Mouse (Mus musculus) spleen, adult 2 months (tissue): ENCODE data around the gene Angptl2. TPM values are rescaled to one million over a fixed set of nuclear protein-coding genes. Genes with fewer than 3 reads are reported as not detected.

Experiments
- DNase-seq, 2 experiments: peaks; one replicate each; pipeline versions ENCODE4 v3.0.0 to v3.0.0-alpha.2; 2012 to 2021; ENCODE audit warnings: low spot score in 2 of 2, low read depth in 1 of 2
- H3K27ac ChIP-seq: fragments of 200-500 bp; 2 replicates; pipeline ENCODE4 v1.5.1; 2012; ENCODE audit warnings: low read length, inconsistent platforms; ENCODE audit not compliant: insufficient read depth
- H3K27me3 ChIP-seq: fragments of 200-500 bp; 2 replicates; pipeline ENCODE4 v1.6.1; 2012; ENCODE audit warnings: mild to moderate bottlenecking, moderate library complexity, low read length, inconsistent platforms; ENCODE audit not compliant: control insufficient read depth, insufficient read depth
- H3K36me3 ChIP-seq: fragments of 200-500 bp; 2 replicates; pipeline ENCODE4 v1.6.1; 2012; ENCODE audit warnings: mild to moderate bottlenecking, low read length, inconsistent platforms; ENCODE audit not compliant: control insufficient read depth, insufficient read depth
- H3K4me1 ChIP-seq: fragments of 200-500 bp; 2 replicates; pipeline ENCODE4 v1.6.1; 2011; ENCODE audit warnings: inconsistent platforms; ENCODE audit not compliant: control insufficient read depth, insufficient read depth, insufficient read length
- H3K4me3 ChIP-seq: fragments of 200-500 bp; 2 replicates; pipeline ENCODE4 v1.5.1; 2011; ENCODE audit warnings: mild to moderate bottlenecking, inconsistent platforms; ENCODE audit not compliant: insufficient read depth, insufficient read length; ENCODE audit errors: extremely low read depth
- CTCF ChIP-seq: fragments of 200-500 bp; IDR thresholded peaks from 2 replicates; pipeline ENCODE4 v1.5.1; 2011; ENCODE audit warnings: mild to moderate bottlenecking, inconsistent platforms; ENCODE audit not compliant: insufficient read depth, insufficient read length, insufficient replicate concordance; ENCODE audit errors: extremely low read depth
- POLR2A ChIP-seq: fragments of 200-500 bp; IDR thresholded peaks from 2 replicates; pipeline ENCODE4 v1.6.1; 2011; ENCODE audit warnings: low read depth, low read length, inconsistent platforms
- WGBS: fragments of 180-500 bp; shearing (Covaris S2); methylation state at CpG from one replicate; pipeline ENCODE4 v1.1.7; 2018; 5-methylcytosine and 5-hydroxymethylcytosine counted together
- polyA plus RNA-seq: library from polyadenylated mRNA; depleted of rRNA; stranded (reverse); fragments of >200 nt; gene quantifications from 2 replicates; pipeline ENCODE4 v1.2.3, GENCODE M21; 2012

Angptl2 gene
- polyA plus RNA-seq, 1 experiment, result 36.2 TPM

DNA sequence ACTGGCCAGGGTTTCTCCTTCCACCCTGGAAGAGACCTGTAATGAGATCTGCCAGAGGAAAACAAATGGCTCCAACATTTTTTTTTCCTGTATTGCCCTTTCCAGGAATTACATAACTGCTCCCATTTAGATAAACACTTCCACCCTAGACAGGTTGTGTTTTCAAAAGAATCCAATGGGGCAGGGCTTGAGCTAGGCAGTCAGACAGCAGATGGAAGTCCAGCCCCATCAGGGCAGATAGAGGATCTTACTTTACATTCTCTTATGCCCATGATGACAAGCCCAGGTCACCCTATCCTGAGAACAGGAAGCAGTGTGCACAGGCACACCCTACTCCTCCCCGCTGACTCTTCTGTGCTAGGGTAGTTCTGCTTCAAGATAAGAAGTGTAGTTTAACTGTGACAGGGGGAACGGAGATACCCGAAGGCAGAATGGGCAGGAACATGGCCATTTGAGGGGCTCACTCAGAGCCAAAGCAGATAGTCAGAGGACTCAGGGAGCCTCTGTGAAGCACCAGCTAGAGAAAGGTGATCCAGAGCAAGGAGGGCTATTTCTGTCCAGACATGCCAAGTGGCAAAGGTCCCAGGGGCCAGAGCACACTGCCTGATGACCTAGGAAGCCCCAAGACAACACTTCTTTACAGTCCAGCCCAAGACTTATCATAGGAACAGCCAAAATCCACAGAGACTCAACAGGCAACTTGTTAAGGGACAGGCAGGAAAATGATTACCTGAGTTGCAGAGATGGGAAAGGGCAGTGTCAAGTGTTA is 41.1 kb downstream of the Angptl2 start:
- TF ChIP-seq CTCF (no peak), POLR2A (no peak)
- Histone ChIP-seq H3K4me3 (no peak overlapping the region), H3K27me3 (no peaks in the 10 kb centered on the region), H3K27ac (no peak overlapping the region), H3K36me3 (peaks cover 2% of the 10 kb centered on the region; the same call in 1 of the 2 replicates), H3K4me1 (no peaks in the 10 kb centered on the region)
- 57% methylated on average over 3 of the region's 3 CpGs for WGBS
- no peak for DNase-seq

DNA sequence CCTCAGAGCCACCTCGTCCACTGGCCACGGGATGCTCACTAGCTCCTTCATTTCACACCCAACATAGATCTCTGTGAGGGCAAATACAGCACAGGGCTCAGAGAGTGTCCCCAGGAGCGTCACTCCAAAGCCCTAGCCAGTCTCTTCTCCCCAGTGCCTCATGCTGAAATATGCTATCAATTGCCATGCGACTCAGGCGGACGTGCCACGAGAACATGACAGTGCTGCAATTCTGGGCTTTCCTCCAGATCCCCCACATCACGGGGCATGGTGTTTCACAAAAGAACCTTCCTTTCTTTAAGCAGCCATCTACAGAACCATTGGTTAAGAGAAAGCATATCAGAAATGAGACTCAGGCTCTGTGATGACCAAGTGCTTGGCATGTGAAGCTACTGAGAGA is 44.9 kb downstream of the Angptl2 start:
- no peak for TF ChIP-seq POLR2A
- TF ChIP-seq CTCF, result no peak
- Histone ChIP-seq H3K36me3 (peaks cover 2% of the 10 kb centered on the region; the same call in 1 of the 2 replicates), H3K4me3 (no peak overlapping the region), H3K27ac (no peak overlapping the region), H3K4me1 (no peaks in the 10 kb centered on the region), H3K27me3 (no peaks in the 10 kb centered on the region)
- DNase-seq, result no peak
- WGBS, result 85% methylated on average over 8 of the region's 8 CpGs

DNA sequence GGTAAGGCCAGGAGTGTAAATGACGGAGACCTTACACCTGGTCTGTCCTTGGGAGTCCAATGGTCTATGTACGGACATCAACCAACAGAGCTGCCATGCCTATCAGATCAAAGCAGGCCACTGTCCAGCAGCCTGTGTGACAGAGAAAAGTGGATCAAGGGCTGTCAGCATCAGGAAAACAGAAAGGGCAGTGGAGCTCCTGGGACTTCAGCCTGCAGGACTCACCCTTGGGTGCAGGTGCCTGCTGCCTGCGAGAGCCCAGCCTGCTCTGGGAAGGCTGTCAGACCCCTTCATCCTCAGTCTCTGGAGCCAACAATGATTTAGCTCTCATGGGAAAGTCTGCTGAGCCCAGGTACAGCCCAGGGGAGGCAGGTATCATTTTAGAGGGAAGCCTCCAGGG is 45.6 kb downstream of the Angptl2 start:
- Histone ChIP-seq H3K27ac (no peak overlapping the region), H3K4me1 (no peaks in the 10 kb centered on the region), H3K4me3 (no peak overlapping the region), H3K36me3 (peaks cover 2% of the 10 kb centered on the region; the same call in 1 of the 2 replicates), H3K27me3 (no peaks in the 10 kb centered on the region)
- no peak for DNase-seq
- 97% methylated on average over 3 of the region's 3 CpGs for WGBS
- no peak for TF ChIP-seq CTCF
- TF ChIP-seq POLR2A, result no peak

DNA sequence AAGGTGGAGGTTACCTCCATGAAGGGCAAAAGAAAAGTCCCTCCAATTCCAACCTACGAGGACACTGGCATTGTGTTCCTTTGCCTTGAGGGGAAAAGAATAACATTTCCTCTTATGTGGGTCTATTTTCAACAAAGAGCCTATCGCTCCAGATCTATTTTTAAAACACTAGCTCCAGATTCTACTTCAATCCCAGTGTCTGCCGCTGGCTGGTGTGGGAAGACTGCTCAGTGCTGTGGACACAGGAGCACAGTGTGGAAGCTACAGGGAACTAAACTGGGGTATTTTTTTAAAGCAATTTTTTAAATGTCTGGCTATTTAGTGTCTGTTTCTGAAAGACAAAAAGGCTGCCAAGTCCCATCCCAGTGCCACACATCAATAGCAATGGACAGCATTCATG is 49.9 kb downstream of the Angptl2 start:
- no peak for TF ChIP-seq CTCF
- TF ChIP-seq POLR2A, result no peak
- Histone ChIP-seq H3K4me1 (no peaks in the 10 kb centered on the region), H3K27me3 (no peaks in the 10 kb centered on the region), H3K4me3 (no peak overlapping the region), H3K27ac (no peak overlapping the region), H3K36me3 (no peaks in the 10 kb centered on the region)
- WGBS, result 85% methylated on average over 3 of the region's 3 CpGs
- no peak for DNase-seq

DNA sequence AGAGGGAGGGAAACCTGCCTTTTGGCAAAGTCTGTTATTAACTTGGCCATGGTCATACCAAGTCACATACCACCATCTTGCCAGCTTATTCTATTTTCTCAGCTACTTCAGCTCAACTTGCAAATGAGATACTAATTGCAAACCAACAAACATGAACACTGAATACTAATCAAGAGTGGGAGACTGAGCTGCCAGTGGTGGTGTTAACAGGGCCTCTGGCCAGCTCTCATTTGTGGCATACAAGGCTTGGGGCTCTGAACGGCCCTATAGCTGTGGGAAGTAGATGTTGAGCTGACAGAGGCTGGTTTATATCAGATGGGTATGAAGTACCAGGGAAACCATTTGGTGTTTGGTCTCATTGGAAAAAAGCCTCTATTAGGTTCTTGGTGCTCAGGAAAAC is 51.2 kb downstream of the Angptl2 start:
- WGBS, result 95% methylated on average over 1 of the region's 1 CpGs
- Histone ChIP-seq H3K27me3 (no peaks in the 10 kb centered on the region), H3K36me3 (no peaks in the 10 kb centered on the region), H3K27ac (no peak overlapping the region), H3K4me3 (no peak overlapping the region), H3K4me1 (no peaks in the 10 kb centered on the region)
- no peak for DNase-seq
- TF ChIP-seq POLR2A (no peak), CTCF (no peak)

DNA sequence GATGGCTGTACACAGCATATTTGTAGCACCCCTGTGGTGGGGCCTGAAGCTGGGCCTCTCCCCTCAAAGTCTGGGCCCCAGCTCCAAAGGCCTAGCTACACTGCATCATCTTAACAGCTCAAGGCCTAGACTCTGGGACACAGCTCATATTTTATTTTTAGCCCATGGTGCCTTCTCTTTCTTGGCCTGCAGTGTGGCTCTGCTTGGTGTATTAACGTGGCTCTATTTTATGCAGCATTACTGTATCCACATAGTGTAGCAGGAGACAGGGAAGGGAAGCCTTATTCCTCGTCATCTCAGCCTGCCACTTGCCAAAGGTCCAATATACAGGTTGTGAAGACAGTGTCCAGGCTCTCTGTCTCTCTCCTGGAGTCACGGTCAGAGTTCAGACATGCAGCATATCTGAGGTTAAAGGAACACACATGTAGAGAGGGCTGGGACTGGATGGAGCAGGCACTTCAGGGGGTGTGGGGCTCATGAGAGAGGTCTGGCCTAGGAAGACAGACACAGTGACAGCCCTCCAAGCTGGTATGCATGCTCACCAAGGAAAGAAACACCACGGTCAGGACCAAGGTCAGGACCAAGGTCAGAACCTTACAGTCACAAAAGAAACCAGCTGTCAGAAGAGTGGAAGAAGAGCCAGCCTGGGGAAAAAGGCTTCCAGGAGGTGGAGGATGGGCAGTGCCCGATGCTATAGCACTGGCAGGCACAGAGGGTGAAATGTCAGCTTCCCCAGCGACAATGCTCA is 52.7 kb downstream of the Angptl2 start:
- TF ChIP-seq CTCF, result no peak
- TF ChIP-seq POLR2A, result no peak
- no peaks in the 10 kb centered on the region for H3K27me3 ChIP-seq
- DNase-seq, result no peak
- WGBS, result 85% methylated on average over 6 of the region's 6 CpGs
- H3K27ac ChIP-seq, result no peak overlapping the region
- no peak overlapping the region for H3K4me3 ChIP-seq
- H3K36me3 ChIP-seq, result 0 out of 2 replicates have a peak, but pooled peaks cover 3% of the 10 kb centered on the region
- no peaks in the 10 kb centered on the region for H3K4me1 ChIP-seq
